Mouse (Mus musculus): ENCODE results near the gene Slc38a5.
A peak's percentile ranks its signal among the peaks of the same experiment; 100 is the strongest.

The Slc38a5 gene

GRCm38 (mm10) chrX:8271083-8271820 lies at the start of gene Slc38a5:
Gene Slc38a5 (plus strand): TSS chrX:8271133.
- DNase-seq (ENCODE audit: low read depth in 2 of 2, low spot score in 2 of 2), result no peak

GRCm38 (mm10) chrX:8222296-8222677 lies 48.6 kb upstream of the Slc38a5 start:
- no peak for DNase-seq (ENCODE audit: low read depth in 2 of 2, low spot score in 2 of 2)

DNA sequence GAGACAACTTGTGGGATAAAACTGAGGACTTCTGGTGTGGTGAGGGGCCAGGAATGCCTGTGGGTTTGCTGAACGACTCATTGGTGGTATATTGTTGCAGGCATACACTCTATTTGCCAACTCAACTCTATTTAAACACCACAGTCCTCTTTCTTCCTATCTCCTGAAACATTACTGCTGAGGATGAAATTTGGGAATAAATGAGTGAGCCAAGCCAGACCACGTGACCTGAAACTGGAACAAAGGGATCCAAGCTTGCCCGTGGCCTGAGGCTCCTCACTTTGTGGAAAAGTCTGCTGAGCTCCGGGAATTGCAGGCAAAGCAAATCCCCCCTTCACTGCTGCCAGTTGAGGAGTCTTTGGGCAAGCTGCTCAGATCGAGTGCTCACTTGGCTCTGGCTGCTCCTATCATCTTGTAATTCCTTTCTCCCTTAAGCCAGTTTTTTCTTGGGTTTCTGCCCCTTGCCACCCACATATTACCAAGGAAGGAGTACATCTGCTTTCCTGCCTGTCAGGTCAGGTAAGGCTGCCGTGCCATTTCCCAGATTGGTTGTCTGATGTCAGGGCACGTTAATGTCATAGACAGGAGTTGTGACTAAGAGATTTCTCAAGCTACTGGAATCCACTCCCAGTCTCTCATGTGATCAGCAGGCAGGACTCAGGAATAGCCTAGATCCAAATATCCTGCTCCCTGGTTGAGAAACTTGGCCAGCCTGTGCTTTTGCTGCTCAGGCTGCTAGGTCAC lies 48.1 kb upstream of the Slc38a5 start:
- no peak for DNase-seq (ENCODE audit: low read depth in 2 of 2, low spot score in 2 of 2)

GRCm38 (mm10) chrX:8223473-8223872 lies 47.5 kb upstream of the Slc38a5 start:
- no peak for DNase-seq (ENCODE audit: low read depth in 2 of 2, low spot score in 2 of 2)

GRCm38 (mm10) chrX:8230272-8230671 lies 40.7 kb upstream of the Slc38a5 start:
- no peak for DNase-seq (ENCODE audit: low read depth in 2 of 2, low spot score in 2 of 2)

GRCm38 (mm10) chrX:8233602-8234001 lies 37.3 kb upstream of the Slc38a5 start:
- no peak for DNase-seq (ENCODE audit: low read depth in 2 of 2, low spot score in 2 of 2)

GRCm38 (mm10) chrX:8236704-8237103 lies 34.2 kb upstream of the Slc38a5 start:
- DNase-seq (ENCODE audit: low read depth in 2 of 2, low spot score in 2 of 2), result no peak

DNA sequence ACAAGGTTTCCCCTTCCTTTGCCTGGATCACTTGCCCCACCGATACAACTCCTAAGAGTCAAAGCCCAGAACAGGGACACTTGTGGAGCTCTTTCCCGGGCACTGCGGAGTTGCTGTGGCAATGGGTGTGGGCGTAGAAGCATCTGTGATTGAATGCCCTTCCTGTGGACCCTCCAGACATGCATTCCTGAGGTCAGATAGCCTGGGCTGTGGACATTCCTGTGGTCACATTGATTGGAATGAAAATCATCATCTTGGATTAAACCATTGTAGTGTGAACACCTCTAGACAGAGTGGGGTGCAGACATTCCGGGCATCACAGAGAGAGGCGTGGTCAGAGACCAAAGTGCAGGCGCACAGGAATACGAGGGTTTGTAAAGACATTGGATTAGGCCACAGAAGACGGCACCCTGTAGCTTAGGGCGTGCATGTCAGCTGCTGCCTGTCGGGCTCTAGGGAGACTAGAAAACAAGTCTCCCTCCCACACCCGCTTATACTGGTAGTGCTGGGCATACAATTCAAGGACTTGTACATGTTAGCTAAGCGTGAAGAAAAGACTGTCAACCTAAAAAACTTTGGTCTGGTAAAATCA lies 32.0 kb upstream of the Slc38a5 start:
- no peak for DNase-seq (ENCODE audit: low read depth in 2 of 2, low spot score in 2 of 2)

- DNase-seq (ENCODE audit: low read depth in 2 of 2, low spot score in 2 of 2), result no peak
Observed at GRCm38 (mm10) chrX:8247680-8248079, 23.3 kb upstream of the Slc38a5 start.

DNA sequence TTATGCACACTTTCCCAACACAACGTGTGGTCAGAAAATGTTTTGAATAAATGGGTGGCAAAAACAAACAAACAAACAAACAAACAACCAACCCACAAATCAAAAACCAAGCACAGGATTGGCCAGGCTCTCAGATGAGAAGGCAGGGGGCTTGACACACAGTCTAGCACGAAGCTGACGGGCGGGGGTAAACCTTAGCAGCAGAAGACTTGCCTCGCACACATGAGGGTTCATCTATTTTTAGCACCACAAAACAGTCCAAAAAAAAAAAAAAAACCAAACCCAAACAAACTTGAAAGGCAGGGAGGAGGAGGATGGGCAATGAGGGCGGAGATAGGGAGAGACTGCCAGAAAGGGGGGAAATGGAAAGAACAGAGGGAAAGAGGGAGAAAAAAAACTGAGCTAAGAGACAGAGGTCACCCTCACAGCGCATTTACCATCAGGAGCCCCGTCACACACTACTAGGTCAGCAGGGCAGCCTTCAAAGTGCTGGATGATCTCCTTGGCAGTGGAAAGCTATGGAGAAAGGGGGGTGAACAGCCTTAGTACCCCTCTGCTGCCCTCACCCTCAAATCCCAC lies 22.3 kb upstream of the Slc38a5 start:
- no peak for DNase-seq (ENCODE audit: low read depth in 2 of 2, low spot score in 2 of 2)

DNA sequence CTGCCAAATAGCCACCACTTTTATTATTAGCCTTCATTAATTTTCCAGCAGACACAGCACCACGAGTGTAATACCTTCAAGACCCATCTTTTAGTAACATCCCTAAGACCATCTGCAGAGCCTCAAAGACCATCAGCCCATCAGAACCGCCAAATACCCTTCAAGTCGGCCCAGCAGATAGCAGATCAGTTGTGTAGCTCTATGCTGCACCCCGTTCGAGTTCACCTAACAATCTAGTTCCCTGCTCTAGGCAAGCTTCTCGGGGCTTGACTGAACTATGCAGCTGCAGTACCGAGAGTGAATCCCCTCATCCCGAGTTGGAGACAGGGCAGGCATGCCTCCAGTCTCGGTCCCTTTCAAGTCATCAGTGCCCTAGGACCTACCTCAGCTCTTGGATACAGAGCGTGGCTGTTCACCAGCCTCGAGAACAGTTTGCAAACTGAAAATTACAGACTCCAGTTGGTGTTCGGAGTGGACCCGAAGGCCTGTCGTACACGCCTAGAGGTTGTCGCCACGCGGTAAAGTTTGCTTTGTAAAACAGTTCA lies 19.1 kb upstream of the Slc38a5 start:
- no peak for DNase-seq (ENCODE audit: low read depth in 2 of 2, low spot score in 2 of 2)

GRCm38 (mm10) chrX:8252334-8253285 lies 18.3 kb upstream of the Slc38a5 start, which contains the start of gene Ftsj1:
Gene Ftsj1 (minus strand): TSS chrX:8252406.
- DNase-seq (ENCODE audit: low read depth in 2 of 2, low spot score in 2 of 2), result peak; percentile 68 to 76

DNA sequence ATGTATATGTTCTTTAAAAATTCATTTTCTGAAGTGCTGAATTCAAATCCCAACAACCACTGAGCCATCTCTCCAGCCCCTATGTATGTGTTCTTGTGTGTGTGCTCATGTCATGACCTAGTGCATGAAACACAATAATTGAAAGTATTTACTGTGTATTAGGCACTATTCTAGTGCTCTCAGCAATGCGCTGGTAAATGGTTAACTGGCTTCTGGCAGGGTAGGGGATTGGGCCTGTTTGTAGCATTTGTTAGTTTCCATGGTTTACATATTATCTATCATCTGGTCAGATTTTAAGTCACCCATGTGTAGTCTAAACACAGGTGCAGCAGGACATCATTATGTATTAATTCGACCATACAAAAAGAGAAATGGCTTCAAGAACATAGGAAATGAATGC lies 17.2 kb upstream of the Slc38a5 start:
- no peak for DNase-seq (ENCODE audit: low read depth in 2 of 2, low spot score in 2 of 2)

DNA sequence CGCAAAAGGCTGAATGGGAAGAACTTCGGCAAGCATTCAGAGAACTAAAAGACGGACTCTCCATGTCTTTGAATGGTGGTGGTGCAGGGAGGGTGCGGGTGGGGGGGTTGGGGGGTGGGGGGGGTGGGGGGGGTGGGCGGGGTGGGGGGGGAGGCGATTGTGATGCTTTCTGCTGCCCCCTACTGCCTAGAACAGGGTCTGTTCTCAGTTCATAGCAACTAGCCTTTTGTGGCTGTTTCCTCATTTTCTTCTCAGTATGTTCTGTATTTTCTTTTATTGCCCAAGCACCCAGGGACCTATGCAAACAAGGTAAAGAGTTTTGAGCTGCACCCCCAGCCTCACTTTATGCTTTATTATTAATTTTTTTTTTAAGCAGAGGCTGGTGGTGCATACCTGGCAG lies 15.1 kb upstream of the Slc38a5 start:
- no peak for DNase-seq (ENCODE audit: low read depth in 2 of 2, low spot score in 2 of 2)

GRCm38 (mm10) chrX:8259478-8259877 lies 11.5 kb upstream of the Slc38a5 start:
- no peak for DNase-seq (ENCODE audit: low read depth in 2 of 2, low spot score in 2 of 2)

DNA sequence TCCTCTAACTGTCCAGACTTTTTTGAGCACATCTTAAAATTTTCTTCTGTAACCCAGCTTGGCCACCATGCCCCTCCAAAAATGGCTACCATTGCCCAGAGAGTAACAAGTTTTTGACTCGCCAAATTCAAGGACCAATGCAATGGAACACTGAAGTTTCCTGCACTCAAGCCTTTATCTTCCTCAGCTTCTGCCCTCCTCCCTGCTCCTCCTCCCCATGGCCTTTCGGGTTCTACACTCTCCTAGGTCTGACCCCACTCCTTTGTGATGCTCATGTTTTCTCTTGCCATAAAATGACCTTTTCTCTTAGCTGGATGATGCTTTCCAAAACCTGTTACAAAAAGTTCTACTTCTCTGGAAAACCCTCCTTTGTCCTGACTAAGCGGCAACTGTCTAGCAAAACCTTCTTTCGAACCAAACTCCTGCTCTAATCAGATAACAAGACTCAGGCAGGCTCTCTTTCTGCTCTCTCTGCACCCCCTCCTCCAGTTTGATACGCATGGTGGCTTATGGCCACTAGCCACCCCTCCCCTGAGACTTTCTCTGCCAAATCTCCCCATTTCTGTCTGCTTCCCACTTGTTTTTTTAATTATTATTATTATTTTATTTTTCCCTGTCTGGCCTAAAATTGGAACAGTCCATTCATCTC lies 7.7 kb upstream of the Slc38a5 start:
- DNase-seq (ENCODE audit: low read depth in 2 of 2, low spot score in 2 of 2), result no peak

GRCm38 (mm10) chrX:8264222-8264621 lies 6.7 kb upstream of the Slc38a5 start:
- no peak for DNase-seq (ENCODE audit: low read depth in 2 of 2, low spot score in 2 of 2)

- no peak for DNase-seq (ENCODE audit: low read depth in 2 of 2, low spot score in 2 of 2)
Observed at GRCm38 (mm10) chrX:8272000-8272399, 1.1 kb downstream of the Slc38a5 start.

GRCm38 (mm10) chrX:8274056-8274455 lies 3.1 kb downstream of the Slc38a5 start:
- DNase-seq (ENCODE audit: low read depth in 2 of 2, low spot score in 2 of 2), result no peak

DNA sequence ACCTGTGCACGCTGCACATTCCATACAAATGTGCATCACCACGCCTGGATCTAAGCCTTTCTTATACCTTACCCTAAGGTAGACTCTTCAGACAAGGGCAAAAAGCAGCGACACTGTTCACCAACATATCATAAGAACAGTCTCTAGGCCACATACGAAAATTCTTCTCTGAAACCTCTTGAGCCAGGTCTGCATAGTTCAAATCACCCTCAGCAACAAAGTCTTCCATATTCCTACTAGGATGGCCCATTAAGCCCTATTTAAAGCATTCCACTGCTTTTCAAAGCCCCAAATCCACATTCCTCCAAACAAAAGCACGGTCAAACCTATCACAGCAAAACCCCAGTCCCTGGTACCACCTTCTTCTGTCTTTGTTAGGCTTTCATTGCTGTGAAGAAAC lies 17.7 kb downstream of the Slc38a5 start:
- no peak for DNase-seq (ENCODE audit: low read depth in 2 of 2, low spot score in 2 of 2)

All from CD8-positive naive resting alpha-beta T cell, adult 2 months (primary cell).